Mouse (Mus musculus) mouse embryonic stem cell (cell line): ENCODE data around the gene Nrp2.

ENCODE experiments used
- in situ Hi-C, 2 experiments: fragments of 300-500 bp; cut with MboI; formaldehyde crosslinking; loops; 1 replicate in 1 of 2; 3 replicates in 1 of 2; pipeline ENCODE4 v1.14.3; 2019 to 2020; ENCODE audit warnings: low sequenced_read_pairs in 2 of 2, low pct_unique_long_range_greater_than_20kb in 1 of 2, mixed read lengths in 1 of 2; ENCODE audit not compliant: unreplicated experiment in 1 of 2

Nrp2 gene

DNA sequence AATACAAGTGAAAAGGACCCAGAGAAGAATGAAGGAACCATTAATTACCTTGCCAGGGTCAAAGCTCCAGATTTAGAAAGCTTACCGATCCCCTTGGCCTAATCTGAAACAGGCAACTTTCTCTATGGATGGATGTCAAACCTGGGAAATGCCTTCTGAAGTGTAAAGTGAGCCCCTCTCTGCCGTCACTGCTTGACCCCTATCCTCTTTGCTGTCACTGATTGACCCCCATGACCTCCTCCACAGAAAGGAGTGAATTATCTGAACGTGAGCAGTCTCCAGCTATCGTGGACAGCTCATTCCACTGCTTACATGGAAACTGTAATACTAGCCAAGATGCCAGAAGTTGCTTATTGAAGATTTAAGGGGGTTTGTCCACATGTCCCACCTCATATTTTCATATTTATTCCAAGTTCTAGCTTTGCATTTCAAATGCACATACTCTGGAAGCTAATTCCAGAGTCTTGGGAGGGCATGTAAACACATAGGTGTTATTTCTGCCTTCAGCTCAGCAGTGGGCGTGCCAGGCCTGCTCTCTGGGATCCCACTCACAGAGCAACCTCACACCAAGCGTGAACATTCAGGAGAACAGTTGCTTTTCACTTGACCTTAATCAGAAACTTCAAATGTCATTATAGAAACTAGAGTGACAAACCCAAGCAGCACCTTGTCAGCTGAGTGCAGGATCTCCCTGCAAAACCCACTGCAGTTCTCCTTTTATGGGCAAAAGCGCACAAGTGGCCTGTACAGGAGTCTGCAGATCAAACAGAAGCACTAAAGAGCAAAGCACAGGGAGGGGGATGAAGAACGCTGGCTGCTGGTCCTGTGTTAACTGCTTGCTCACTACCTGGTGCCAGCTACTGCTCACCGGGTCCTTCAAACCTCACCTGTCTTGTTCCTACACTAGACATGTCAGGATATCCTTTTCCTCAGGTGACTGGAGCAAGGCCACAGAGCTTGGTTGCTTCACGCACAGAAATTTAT lies 109.9 kb downstream of the Nrp2 start:
- in situ Hi-C loops = loop anchor here in 1 of 2 experiments (25.0 kb wide), 1 partner anchor 401 kb away; no protein-coding TSS in a partner anchor

DNA sequence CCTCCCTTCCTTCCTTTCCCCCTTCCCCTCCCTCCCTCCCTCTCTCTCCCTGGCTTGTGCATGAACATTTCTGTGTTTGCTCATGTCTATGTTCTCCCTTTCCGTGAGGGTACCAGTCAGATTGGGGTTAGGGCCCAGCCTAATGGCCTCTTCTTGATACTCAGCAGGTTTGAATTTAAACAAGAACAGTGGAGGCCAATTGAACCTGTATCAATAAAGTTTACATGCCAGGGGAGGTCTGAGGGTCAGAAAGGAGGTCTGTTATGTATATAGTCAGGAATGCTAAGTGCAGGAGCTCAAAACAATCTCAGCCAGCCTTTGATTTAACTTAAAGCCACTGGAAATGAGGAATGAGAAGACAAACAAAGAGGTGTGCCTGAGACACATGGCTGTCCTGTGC lies 110.9 kb downstream of the Nrp2 start:
- in situ Hi-C loops = loop anchor here in 1 of 2 experiments (25.0 kb wide), 1 partner anchor 402 kb away; no protein-coding TSS in a partner anchor

DNA sequence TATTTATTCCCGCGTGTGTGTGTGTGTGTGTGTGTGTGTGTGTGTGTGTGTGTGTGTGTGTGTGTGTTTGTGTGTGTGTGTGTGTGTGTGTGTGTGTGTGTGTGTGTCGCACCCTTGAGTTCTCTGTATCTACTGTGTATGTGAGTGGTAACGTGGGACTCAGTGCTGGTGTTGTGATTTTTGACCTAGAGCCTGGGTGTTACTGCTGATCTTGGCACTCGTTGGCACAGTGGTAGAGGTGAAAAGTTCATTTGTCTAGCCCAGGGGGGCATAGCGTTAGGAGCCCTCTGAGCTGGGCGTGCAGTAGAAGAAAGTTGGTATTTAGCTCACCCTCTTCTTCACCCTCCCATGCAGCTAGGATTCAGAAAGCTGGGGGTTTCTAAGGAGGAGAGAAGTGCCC lies 114.5 kb downstream of the Nrp2 start:
- in situ Hi-C loops = loop anchor here in 1 of 2 experiments (25.0 kb wide), 1 partner anchor 405 kb away; no protein-coding TSS in a partner anchor

DNA sequence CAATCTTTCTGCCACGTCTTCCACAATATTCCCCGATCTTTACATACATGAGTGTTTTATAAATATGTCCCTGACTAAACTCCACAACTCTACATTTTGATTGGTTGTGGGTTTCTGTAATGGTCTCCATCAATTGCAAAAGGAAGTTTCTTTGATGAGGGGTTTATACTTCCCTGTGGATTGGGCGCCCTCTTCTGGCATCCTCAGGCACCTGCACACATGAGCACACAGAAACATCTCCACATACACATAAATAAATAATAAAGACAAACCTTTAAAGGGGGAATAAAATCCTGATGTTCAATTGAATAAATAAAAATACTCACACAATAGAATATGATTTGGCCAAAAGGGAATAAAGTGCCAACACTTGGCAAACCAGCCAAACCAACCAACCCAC lies 117.1 kb downstream of the Nrp2 start:
- in situ Hi-C loops = loop anchor here (5.0 to 25.0 kb wide), 2 partner anchors 98 to 408 kb away; no protein-coding TSS in a partner anchor

DNA sequence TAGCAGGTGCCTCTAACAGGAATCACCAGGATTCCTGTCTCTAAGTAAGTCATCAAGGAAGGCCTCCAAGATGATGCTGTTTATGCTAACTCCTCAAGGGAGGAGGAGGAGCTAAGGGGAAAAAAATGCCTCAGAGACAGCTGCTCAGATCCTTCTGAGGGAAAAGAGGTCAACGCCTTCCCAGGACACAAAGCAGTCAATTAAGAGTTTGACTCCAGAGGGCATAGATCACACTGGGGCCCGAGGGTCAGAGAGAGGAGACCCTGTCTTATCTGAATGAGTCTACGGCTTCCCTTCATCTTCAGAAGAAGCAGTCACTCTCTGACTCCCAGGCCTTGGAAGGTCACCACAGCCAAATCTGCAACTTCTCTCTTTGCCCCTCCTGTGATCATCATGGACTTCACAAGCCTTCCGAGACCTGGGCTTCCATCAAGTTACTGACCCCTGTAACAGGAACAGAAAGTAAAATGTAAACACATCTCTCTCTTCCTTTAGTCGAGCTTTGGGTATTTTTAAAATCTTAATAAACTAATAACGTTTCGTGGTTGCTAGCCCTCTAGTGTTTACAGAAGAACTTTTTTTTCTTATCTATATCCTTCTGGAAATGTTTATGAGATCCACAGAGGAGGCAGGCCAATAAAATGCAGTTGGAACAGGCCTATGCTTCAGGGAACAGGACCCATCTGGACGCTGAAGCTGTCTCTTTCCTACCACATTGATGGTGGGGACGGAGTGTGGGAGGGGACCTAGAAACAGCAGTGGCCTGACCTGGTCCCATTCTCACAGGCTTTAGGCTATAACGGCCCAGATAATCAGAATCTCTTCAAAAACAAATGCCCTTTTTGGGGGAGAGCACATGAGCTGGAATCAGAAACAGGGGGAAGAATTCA lies 118.7 kb downstream of the Nrp2 start:
- in situ Hi-C loops = loop anchor here (5.0 to 25.0 kb wide), 2 partner anchors 99 to 409 kb away; no protein-coding TSS in a partner anchor

DNA sequence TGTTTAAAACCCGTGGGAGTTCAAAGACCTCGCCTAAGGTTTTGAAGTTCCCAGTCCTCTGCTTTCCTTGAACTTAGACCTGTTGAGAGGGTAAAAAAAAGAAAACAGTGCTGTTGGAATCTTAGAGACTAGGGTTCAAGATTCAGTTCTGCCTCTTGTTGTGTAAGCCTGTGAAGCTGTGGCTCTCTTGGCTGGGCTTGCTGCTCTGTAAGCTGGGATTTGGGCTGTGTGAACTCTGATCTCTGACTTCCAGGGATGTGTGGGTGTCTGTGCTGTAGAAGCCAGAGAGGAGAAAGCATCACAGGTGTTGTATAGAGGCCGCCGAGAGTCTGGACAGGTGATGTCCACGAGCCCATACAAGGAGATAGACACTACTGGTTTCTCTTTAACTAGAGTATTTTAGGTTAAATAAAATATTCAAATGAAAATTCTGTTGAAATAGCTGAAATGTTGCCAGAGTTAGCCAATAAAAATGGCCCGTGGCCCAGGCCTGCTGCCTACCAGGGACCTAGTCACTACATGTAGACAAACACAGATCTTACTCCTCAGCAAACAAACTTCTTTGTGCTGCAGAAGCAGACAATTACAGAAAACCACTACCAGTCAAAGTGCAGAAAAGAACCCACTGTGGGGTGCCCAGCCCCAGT lies 120.6 kb downstream of the Nrp2 start:
- in situ Hi-C loops = loop anchor here (5.0 to 25.0 kb wide), 2 partner anchors 101 to 411 kb away; no protein-coding TSS in a partner anchor

DNA sequence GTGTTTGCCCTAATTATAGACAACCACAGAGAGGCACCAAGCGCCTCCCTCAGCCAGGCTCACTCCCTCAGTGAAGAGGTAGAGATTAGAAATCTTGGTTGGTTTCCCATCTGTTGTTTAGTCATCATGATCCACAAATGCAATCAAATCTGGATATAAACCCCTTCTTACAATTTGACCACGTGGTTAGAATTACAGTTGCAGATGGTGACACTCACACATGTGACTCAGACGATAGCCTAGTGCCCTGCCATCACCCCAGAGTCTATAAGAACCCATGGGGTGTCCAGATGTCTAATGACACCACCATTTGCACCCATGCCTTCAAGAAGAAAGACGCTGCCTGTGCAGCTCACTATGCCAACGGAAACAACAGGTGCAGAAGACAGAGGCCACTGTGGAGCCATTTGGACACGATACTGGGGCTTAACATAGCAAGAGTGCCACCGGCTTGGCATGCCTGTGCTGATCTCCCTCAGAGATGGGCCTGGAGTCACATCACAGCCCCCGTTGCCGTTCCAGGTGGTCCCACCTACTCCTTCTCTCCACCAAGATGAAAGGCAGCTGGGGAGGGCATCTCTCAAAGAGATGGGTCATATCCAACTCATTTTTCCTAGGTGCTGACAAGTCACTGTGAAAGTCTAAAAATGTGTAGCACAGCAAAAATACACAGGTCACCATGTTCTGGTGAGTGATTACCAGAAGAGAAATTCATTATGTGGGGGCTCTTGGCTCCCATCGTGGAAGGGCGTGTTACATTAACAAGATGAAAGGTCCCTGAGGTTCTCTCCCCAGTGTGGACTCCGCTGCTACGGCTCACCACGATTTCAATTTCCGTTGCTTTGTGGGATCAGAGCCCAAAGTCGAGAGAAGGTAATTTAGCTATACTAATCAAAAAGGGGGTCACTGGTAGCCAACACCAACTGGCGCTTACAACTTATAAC lies 123.0 kb downstream of the Nrp2 start:
- in situ Hi-C loops = no loop called here

DNA sequence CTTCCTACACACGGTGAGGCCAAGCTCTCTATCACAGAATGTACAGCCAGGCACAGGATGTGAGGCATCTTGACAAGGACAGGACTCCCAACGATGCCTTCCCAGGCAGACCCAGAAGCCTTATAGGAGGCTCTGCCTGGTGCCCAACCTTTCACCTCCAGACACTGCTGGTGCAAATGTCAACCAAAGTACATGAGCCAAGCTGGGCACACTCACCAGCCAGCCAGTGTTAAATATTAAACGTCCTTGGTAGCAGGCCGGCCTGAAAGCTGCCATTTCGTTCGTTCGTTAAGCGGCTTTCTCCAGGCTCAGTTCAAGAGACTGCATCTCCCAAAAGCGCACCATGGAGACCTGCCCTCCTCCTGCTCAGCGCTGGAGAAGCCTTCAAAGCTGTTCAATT lies 124.2 kb downstream of the Nrp2 start:
- in situ Hi-C loops = no loop called here

DNA sequence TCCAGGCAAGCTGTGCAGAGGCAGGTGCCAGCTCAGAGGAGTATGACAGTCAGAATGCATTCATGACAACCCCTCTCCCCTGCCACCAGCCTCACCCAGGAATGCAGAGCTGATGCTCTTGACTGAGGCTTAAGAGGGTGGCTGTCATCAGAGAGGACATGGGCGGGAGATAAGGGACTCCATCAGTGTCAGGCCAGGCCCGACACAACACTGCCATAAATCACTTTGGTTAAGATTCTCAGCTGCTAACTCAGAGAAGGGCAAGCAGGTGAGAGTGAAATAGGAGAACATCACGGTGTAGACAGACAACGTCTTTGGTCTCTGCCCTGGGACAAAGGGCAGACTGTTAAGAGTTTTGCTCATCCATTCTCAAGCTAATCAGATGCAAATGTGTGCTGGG lies 125.1 kb downstream of the Nrp2 start:
- in situ Hi-C loops = no loop called here

DNA sequence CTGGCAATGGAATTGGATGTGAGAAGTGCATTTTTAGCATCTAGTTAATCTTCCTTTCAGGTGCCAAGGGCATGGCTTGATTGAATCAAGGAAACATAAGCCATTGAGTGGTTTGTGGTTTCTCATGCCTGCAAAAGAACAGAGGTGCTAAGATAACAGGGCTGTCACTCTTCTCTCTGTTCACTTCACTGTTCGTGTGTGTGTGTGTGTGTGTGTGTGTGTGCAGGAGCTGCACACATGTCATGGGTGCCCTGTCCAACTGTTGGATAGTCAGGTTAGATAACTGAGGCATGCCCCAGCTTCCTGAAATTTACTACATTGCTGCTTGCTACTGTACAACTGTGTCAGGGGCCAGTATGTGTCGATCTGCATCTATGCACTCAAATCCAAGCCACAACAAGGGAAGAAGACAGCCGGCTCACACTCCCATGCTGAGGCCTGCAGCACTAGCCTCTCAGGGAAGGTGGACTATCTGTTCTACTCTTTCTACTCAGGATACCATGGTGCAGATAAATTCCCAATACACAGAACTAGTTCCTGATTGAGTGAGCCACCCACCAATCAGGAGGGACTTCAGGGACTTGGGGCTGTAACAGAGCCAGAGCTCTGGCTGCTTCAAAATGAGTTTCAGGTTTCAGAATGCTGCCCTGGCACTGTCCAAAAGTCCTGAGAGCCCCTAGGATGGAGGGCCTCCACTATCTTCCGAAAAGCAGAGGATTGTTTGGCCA lies 126.8 kb downstream of the Nrp2 start:
- in situ Hi-C loops = no loop called here

DNA sequence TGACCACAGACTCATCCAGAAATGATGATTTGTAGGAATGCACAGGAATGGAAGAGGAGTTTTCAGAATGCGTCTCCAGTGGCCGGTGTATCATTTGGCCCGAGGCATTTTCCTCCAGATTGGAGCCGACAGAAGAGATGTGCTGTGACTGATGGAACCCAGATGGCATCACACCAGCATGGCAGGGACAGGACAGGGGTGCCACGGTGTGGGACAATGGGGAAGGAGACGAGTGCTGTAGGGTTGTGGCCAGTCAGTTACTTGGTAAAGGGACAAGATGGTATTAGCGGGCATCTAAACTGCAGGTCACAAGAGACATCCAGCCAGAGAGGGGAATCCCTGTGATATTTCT lies 127.3 kb downstream of the Nrp2 start:
- in situ Hi-C loops = no loop called here

DNA sequence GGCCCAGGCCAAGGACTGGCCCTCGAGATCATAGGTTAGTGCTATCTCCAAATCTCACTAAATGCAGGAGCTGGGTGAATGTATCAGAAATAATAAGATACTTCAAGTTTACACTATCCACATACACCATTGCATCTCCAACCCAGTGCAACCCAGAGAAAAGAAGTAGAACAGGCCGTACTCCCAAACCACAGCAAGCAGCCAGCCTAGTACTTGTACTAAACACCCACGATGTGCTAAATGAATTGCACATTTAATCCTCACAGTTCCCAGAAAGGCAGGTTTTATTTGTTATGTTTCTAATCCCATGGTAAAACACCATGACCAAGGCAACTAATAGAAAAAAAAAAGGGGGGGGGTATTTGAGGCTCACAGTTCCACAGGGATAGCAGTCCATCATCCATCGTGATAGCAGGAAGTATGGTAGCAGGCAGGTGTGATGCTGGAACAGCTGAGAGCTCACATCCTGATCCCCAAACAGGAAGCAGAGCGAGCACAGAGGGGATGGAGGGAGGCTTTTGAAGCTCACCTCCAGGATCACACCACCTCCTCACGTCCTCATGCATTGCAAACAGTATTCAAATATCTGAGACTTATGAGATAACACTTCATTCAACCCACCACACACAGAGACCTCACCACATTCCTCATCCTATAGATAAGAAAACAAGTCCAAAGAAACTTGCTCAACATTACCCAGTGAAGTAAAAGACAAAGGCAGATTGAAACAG lies 128.8 kb downstream of the Nrp2 start:
- in situ Hi-C loops = no loop called here

DNA sequence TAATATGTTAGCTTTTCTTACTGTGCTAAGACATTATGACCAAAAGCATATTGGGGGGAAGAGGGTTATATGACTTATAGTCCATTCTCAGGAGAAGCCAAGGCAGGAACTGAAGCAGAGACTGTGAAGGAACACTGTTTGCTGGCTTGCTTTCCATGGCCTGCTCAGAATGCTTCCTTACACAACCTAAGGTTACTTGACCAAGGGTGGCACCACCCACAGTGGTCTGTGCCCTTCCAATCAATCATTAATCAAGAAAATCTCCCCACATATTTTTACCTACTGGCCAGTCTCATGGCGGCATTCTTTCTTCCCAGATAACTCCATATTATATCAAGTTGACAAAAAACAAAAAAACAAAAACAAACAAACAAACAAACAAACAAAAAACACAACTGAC lies 130.3 kb downstream of the Nrp2 start:
- in situ Hi-C loops = no loop called here

DNA sequence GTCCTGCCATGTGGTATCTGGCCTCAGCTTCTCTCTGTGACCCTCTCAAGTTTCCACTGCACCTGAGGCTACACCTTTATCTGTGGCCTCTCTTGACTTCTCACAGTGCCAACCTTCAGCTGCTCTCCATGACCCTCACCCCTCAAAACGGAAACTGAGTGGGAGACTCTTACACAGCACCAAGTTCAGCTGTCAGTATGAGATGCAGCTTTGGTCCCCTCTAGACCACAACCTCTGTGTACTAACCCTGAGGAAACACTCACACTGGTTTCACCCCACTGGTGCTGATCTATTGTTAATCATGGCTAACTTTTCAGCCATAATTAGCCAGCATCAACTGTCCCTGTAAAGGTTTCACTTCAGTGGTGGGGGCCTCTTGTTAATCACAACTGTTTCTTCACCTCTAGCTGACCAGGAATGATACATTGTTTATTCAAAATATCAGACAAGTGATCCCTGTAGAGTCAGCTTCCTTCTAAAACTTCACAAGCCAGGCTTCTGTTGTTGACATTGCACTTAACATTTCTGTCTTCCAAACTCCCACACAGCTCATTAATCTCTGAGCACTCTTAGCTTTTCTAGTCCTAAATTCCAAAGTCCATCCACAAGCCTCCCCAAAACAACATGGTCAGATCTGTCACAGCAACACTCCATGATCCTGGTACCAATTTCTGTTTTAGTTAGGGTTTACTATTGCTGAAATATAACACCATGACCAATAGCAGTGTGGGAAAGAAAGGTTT lies 131.5 kb downstream of the Nrp2 start:
- in situ Hi-C loops = no loop called here

DNA sequence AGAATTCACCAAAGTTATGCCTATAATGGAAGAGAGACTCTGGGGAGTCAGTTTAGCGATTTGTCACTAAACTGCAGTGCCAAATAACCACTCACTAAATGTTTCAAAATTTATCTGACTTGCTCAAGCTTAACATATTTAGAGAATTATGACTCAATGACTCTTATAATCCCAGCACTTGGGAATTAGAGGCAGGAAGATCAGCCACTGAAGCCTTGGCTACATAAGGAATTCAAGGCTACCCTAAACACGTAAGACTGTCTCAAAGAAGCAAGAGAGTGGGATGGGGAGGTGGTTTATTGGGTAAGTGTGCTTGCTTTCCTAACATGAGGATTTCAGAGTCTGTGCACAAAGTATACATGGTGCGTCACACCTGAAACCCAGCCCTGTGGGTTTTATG lies 135.0 kb downstream of the Nrp2 start:
- in situ Hi-C loops = no loop called here

DNA sequence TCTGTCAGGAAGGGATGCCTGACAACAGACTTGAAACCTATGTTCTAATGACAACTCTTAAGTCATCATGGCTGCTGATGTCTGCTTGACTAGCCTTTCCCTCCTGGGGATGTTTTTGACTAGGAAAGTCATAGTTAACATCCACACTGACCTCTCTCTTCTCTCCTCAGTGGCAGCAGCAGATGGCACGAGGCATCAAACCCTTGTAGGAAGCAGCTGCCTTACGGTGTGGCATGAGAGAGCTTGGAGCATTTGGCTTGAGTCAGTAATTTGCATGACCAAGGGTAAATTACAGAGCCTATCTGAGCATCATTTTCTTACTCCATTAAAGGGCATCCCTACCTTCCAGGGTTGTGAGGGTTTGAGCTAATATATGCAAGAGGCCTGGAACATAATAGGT lies 135.5 kb downstream of the Nrp2 start:
- in situ Hi-C loops = no loop called here
